8 mouse cellular contexts compared by ENCODE assay signal in the genomic region with DNA sequence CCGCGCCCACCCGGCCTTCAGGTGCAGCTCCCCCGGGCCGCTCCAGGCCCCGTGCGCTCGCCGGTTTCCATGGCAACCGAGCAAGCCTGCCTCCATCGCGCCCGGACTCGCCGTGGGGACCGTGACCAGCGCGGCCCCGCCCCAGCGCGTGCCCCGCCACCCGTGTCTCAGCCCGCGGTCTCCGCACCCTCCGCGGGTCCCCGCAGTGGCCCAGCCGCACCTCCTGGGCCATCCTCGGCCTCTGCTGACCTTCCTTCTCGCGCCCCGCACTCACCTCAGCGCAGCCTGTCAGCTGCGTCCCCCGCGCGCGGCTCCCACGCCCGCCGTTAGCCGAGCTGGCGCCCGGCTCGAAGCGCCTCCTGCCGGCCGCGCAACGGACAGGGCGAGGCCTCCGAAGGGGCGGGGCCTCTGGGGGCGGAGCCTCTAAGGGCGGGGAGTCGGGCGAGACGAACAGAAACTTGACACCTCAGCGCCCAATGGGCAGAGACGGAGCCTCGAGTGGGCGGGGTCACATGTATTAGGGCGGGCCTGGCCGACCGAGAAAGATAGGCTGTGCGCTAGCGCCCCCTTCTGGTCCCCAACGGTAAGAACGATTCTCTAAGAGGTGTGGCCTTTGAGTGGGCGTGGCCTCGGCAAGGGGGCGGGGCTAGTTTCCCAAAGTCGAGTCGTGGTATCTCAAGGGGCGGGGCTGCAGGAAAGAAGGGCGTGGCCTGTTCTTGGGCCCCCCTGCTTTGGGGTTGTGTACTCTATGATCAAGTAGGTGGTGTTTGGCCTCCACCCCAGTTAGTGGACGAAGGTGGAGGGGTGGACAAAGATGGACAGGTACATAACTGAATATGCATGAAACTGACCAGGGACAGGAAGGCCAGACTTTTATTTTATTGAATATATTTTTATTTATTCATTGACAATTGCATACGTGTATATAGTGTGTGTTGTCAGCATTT. TPM values are rescaled to one million over a fixed set of nuclear protein-coding genes. Genes with fewer than 3 reads are reported as not detected.
A peak's percentile ranks its signal among the peaks of the same experiment; 100 is the strongest.
DNase-seq lines count a peak whose midpoint lies in the region; ATAC-seq and TF ChIP-seq lines count a peak whose summit lies in the region.

TSS of gene Radil (minus strand) at position 393 of the 947 bp plus-strand sequence.

- peak; percentile 73 for TF ChIP-seq CTCF in brain, embryonic 14.5 days (IDR thresholded peaks at IDR 0.05; ENCODE audit: borderline replicate concordance, extremely low read depth, insufficient read depth, insufficient read length)
- TF ChIP-seq CTCF in midbrain, postnatal 0 days (IDR thresholded peaks at IDR 0.05), result peak; percentile 93

- 0 out of 2 replicates have a peak within 1 kb of the TSS, but pooled peaks have one; percentile 17 for H3K27ac ChIP-seq in kidney, embryonic 14.5 days (ENCODE audit: low read depth, low read length)
- H3K27ac ChIP-seq in limb, embryonic 14.5 days (replicated peaks; ENCODE audit: low read depth, low read length), result peak within 1 kb of the TSS; percentile 14; the same call in 1 of the 2 replicates
- H3K27ac ChIP-seq in midbrain, postnatal 0 days (ENCODE audit: low read depth, low read length), result peak within 1 kb of the TSS; percentile 69

- peak within 1 kb of the TSS; percentile 48 for H3K4me3 ChIP-seq in kidney, embryonic 14.5 days (ENCODE audit: low read length)
- peak within 1 kb of the TSS; percentile 65 for H3K4me3 ChIP-seq in limb, embryonic 14.5 days (replicated peaks; ENCODE audit: low read length)
- peak within 1 kb of the TSS; percentile 69 for H3K4me3 ChIP-seq in midbrain, postnatal 0 days (ENCODE audit: low read depth, low read length)

- peak within 1 kb of the TSS; percentile 25; the same call in 1 of the 2 replicates for H3K9ac ChIP-seq in kidney, embryonic 14.5 days (ENCODE audit: low read depth, low read length)
- H3K9ac ChIP-seq in limb, embryonic 14.5 days (ENCODE audit: low read depth, low read length, severe bottlenecking), result peak within 1 kb of the TSS; percentile 34
- peak within 1 kb of the TSS; percentile 64 for H3K9ac ChIP-seq in midbrain, postnatal 0 days (replicated peaks; ENCODE audit: low read length, poor library complexity, severe bottlenecking)

- peak; percentile 41 for DNase-seq in A20 (ENCODE audit: low read depth, low spot score)
- peak; percentile 98 for DNase-seq in brain, embryonic 14.5 days (ENCODE audit: low read depth)
- DNase-seq in heart, adult 9 months (ENCODE audit: low spot score in 2 of 2), result peak; percentile 92 to 95
- peak; percentile 95 for DNase-seq in limb, embryonic 14.5 days (ENCODE audit: low spot score)
- peak; percentile 99 for DNase-seq in midbrain, postnatal 0 days (ENCODE audit: low spot score)
- peak; percentile 28 to 68 for DNase-seq in spleen, postnatal 14 days (ENCODE audit: low spot score in 2 of 2)

- peak; percentile 50; the same call in 1 of the 2 replicates for TF ChIP-seq POLR2A in brain, embryonic 14.5 days (IDR thresholded peaks at IDR 0.05; ENCODE audit: borderline replicate concordance, extremely low read depth, insufficient read depth, insufficient read length, poor library complexity, severe bottlenecking)
- no peak for TF ChIP-seq POLR2A in limb, embryonic 14.5 days (IDR thresholded peaks at IDR 0.05; ENCODE audit: borderline replicate concordance, extremely low read depth, insufficient read depth, insufficient read length)

- no peaks in the 10 kb centered on the region for H3K36me3 ChIP-seq in kidney, embryonic 14.5 days (ENCODE audit: control insufficient read depth, insufficient read depth, low read length)
- no peaks in the 10 kb centered on the region for H3K36me3 ChIP-seq in limb, embryonic 14.5 days (ENCODE audit: control insufficient read depth, insufficient read depth, low read length)
- no peaks in the 10 kb centered on the region for H3K36me3 ChIP-seq in midbrain, postnatal 0 days (ENCODE audit: insufficient read depth, low read length)

- H3K4me1 ChIP-seq in kidney, embryonic 14.5 days (ENCODE audit: control insufficient read depth, insufficient read depth, low read length), result peaks cover 6% of the 10 kb centered on the region; the same call in 1 of the 2 replicates
- peaks cover 4% of the 10 kb centered on the region; the same call in 1 of the 2 replicates for H3K4me1 ChIP-seq in limb, embryonic 14.5 days (ENCODE audit: control insufficient read depth, insufficient read depth, low read length)
- 0 out of 2 replicates have a peak, but pooled peaks cover 6% of the 10 kb centered on the region for H3K4me1 ChIP-seq in midbrain, postnatal 0 days (ENCODE audit: insufficient read depth, low read length)

- H3K27me3 ChIP-seq in kidney, embryonic 14.5 days (ENCODE audit: control insufficient read depth, insufficient read depth, low read length), result no peaks in the 10 kb centered on the region; the same call in 1 of the 2 replicates
- H3K27me3 ChIP-seq in limb, embryonic 14.5 days (ENCODE audit: control insufficient read depth, insufficient read depth, low read length), result no peaks in the 10 kb centered on the region
- H3K27me3 ChIP-seq in midbrain, postnatal 0 days (ENCODE audit: insufficient read depth, low read length), result no peaks in the 10 kb centered on the region

- H3K9me3 ChIP-seq in kidney, embryonic 14.5 days (ENCODE audit: control insufficient read depth, low read length), result no peaks in the 10 kb centered on the region
- no peaks in the 10 kb centered on the region for H3K9me3 ChIP-seq in limb, embryonic 14.5 days (ENCODE audit: control insufficient read depth, low read length)
- H3K9me3 ChIP-seq in midbrain, postnatal 0 days (ENCODE audit: low read length), result no peaks in the 10 kb centered on the region

- H3K4me2 ChIP-seq in kidney, embryonic 14.5 days (replicated peaks; ENCODE audit: low read depth, low read length), result peak within 1 kb of the TSS; percentile 90
- peak within 1 kb of the TSS; percentile 99 for H3K4me2 ChIP-seq in limb, embryonic 14.5 days (replicated peaks; ENCODE audit: low read depth, low read length, severe bottlenecking)
- H3K4me2 ChIP-seq in midbrain, postnatal 0 days (ENCODE audit: low read depth, low read length, poor library complexity, severe bottlenecking), result peak within 1 kb of the TSS; percentile 93

- peak; percentile 77 for ATAC-seq in erythroblast, adult 5-6 weeks (replicated peaks; ENCODE audit: low FRiP score, poor library complexity, severe bottlenecking)
- peak; percentile 95 for ATAC-seq in kidney, embryonic 14.5 days (ENCODE audit: low FRiP score, low TSS enrichment)
- ATAC-seq in limb, embryonic 14.5 days (ENCODE audit: low FRiP score, low read depth), result peak; percentile 92
- peak; percentile 94 for ATAC-seq in midbrain, postnatal 0 days (ENCODE audit: low FRiP score)

- 2% methylated on average over 72 of the region's 80 CpGs for WGBS in kidney, embryonic 14.5 days
- 3% methylated on average over 60 of the region's 80 CpGs for WGBS in limb, embryonic 14.5 days
- 2% methylated on average over 74 of the region's 80 CpGs for WGBS in midbrain, postnatal 0 days

RNA-seq across cellular contexts. Expression of gene Radil, which starts in this region (rescaled TPM):
- polyA plus RNA-seq in brain, embryonic 14.5 days (2012; rRNA removed), result 18.6 and 23.2 TPM in 2 replicates
- total RNA-seq in erythroblast, adult 5-6 weeks (2015; ENCODE audit: low replicate concordance), result not detected in 2 replicates
- total RNA-seq in erythroblast, adult 5-6 weeks (2017; ENCODE audit: low replicate concordance), result not detected in 2 replicates
- polyA plus RNA-seq in kidney, embryonic 14.5 days (2014; fragmentation: Nextera tagmentation; extraction: Ambion mirVana), result 0.90 and 1.7 TPM in 2 replicates
- 7.4 and 9.9 TPM in 2 replicates for polyA plus RNA-seq in limb, embryonic 14.5 days (2012; rRNA removed)
- polyA plus RNA-seq in limb, embryonic 14.5 days (2014; fragmentation: Nextera tagmentation; extraction: Ambion mirVana), result 4.4 and 5.7 TPM in 2 replicates
- 17.0 and 20.4 TPM in 2 replicates for total RNA-seq in midbrain, postnatal 0 days (2014; rRNA removed)
- 15.4 and 17.2 TPM in 2 replicates for polyA plus RNA-seq in midbrain, postnatal 0 days (2015; fragmentation: Nextera tagmentation; extraction: Ambion mirVana)

Comparison
In these comparisons a context has a peak if more than half of its experiments do, and no peak if none do; other contexts are left out.
1. Peak in every context shown above with its lines: DNase-seq, ATAC-seq, H3K4me3 ChIP-seq and H3K27ac ChIP-seq.
2. RNA of gene Radil (total RNA-seq): 17.0 to 20.4 TPM in midbrain, postnatal 0 days; not detected in erythroblast, adult 5-6 weeks; every median in the first group is over 10 times any median in the second.
3. Peak in ATAC-seq in erythroblast, adult 5-6 weeks; RNA of the gene not detected or under 1 TPM.
4. DNase-seq: peak in every context shown above with its lines; median percentile 99 in midbrain, postnatal 0 days; 98 in brain, embryonic 14.5 days; 95 in limb, embryonic 14.5 days; 94 in heart, adult 9 months; 48 in spleen, postnatal 14 days; 41 in A20.
5. H3K27ac ChIP-seq: peak in every context shown above with its lines; median percentile 69 in midbrain, postnatal 0 days; 17 in kidney, embryonic 14.5 days; 14 in limb, embryonic 14.5 days.